Mouse (Mus musculus) granulocyte monocyte progenitor cell, adult 5-6 weeks (primary cell): ENCODE data around the gene Trim54. TPM values are rescaled to one million over a fixed set of nuclear protein-coding genes. Genes with fewer than 3 reads are reported as not detected.

ENCODE experiments used
- ATAC-seq: replicated peaks from 2 replicates; pipeline ENCODE4 v1.8.0; 2016; ENCODE audit warnings: mild to moderate bottlenecking, moderate TSS enrichment, inconsistent platforms; ENCODE audit not compliant: poor library complexity, severe bottlenecking
- total RNA-seq, 2 experiments: library from RNA; stranded (forward) in 1 of 2; stranded (reverse) in 1 of 2; fragments of 200-712, 200-1000 nt in 1 of 2; fragments of >200 nt in 1 of 2; fragmentation: Nextera tagmentation in 1 of 2; gene quantifications; 2 replicates each; pipeline ENCODE4 v1.2.3; 2014 to 2017

The Trim54 gene
- total RNA-seq, 2 experiments from 2014 or later: not detected

DNA sequence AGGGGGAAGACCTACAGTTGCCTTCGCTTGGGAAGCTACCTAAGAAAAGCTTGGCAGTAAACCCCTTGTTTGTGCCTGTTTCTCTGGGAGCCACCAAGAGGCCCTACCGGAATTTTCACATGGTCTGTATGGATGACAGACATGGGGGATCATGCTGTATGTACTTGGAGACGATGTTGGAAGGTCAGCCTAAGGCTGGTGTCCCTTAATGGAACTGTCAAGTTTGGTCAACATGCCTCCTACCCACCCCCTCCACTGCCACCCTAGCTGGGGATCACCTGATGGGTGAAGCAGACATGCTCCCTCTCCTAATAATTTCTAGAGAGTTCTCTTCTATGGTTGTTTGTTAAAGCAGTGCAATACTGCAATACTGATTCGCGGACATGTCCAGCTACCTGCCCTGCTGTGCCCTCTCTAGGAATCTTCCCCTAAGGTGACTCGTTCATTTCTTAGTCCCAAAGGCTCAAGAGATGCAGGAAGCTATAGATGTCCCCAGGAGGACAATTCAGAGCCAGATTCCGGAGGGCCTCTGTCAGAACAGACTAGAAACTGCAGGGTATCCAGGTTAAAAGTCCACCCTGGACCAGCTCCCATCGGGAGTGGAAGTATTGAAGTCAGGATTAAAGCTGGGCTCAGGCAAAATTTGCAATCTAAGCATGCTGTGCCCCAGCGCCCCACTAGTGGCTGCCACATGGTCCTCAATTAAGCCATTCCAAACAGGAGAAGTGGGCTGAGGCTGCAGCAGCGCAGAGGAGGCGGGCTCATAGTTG, 20.6 kb upstream of the Trim54 start:
- no peak for ATAC-seq

DNA sequence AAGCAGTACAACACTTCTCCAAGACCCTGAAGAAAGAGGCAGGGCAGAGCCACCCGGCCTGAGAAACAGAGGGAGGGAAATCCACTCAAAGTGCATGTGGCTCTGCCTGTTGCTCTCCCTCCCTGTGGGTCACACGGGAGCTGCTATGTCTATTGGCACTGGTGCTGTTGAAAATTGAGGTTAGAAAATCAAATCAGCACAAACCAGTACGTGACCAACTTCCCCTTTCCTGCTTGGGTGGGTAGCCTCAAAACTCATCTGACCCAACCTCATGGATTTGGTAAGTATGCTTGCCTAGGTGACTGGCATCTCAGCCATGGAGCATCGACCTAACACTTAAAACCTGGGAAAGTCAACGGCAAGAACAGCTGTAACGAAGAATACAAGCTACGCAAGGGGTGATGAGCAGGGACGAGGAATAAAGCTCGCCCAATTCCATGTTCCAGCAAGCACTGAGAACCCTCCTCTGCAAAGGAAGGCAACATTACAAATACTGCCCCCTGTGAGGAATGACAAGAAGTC, 10.6 kb upstream of the Trim54 start, which contains the start of gene Dnajc5g:
Gene Dnajc5g (plus strand): TSS at position 472 of the 522 bp plus-strand sequence.
- ATAC-seq: peak; percentile 55

DNA sequence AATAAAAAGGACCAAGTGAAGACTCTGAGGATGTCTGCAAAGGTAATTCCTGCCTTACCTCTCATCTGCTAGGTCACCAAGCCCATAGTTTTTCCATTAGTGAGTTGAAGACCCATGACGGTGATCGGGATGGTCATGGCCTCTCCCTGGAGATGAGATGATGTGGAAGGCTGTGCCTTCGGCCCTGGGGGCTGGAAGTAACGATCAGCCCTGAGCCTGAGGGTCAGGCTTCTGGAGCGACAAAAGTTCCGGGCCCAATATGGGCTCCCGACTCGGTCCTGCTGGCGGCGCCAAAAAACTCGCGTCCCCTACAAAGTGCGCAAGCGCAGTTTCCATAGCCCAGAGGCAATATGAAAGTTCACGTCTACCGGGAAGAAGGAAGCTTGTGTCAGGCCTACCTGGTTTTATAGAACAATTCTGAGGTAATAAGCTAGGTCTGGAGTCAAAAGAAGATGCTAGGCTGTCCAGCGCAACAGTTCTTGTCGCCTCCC, 8.5 kb upstream of the Trim54 start, which contains the start of gene Slc30a3:
Gene Slc30a3 (minus strand): TSS at position 238 of the 491 bp plus-strand sequence.
- ATAC-seq: no peak

DNA sequence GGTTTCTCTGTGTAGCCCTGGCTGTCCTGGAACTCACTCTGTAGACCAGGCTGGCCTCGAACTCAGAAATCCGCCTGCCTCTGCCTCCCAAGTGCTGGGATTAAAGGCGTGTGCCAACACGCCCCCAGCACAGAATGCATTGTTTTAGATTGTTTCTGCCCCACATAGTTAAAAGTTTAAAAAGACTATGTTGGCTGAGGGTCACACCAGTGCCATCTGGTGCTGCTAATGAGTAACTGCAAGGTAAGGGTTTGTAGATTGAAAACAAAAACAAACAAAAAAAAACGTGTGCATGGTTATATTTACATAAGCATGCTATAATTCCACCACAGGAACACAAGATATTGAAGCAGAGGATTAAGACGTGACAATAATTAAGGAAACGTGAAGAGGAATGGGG, 5.7 kb upstream of the Trim54 start:
- ATAC-seq: no peak

DNA sequence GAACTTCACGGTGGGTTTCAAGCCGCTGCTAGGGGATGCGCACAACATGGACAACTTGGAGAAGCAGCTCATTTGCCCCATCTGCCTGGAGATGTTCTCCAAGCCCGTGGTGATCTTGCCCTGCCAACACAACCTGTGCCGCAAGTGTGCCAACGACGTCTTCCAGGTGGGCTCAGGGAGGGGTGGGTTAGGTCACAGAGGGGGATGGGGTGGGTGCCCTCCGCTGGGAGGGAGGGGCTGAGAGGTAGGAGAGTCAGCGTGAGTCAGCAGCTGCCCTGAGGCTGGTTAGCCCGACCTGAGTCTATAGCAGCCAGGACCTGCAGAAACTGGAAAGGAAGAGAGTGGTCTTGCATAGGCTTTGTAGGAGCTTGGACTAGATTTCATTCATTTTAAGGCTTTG, 400 bp downstream of the Trim54 start:
- no peak for ATAC-seq

DNA sequence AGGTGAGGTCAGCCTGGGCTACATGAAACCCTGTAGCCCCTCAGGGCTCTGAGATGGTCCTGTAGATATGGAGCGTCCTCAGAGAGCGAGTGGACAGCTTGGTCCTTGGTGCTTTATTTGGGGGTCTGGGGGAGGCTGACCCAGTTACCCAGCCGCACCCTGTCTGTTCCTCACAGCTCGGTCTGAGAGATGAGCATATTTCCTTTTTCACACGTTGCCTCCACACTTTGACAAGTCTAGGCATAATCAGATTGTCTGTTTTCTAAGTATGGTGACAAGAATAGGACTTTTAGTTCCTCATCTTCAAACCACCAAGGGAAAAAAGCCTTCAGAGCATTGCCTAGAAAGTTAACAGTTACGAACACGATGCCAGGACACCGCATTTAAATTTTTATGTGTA, 4.6 kb downstream of the Trim54 start:
- ATAC-seq: no peak

DNA sequence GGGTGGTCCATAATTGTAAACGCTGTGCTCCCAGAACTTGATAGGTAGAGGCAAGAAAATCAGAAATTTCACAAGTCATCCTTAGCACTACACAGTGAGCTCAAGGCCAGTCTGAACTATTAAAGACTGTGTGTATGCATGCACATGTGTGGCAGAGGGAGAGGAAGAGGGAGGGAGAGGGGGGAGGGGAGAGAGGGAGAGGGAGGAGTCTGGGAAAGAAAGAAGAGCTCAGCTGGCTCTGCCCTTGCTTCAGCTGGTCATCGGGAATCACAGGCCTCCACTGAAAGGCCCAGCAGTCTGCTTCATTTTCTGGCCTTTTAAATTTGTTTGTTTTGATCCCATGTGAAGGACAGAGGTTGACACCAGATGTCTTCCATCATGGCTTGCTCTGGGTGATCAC, 7.0 kb downstream of the Trim54 start:
- ATAC-seq: no peak

DNA sequence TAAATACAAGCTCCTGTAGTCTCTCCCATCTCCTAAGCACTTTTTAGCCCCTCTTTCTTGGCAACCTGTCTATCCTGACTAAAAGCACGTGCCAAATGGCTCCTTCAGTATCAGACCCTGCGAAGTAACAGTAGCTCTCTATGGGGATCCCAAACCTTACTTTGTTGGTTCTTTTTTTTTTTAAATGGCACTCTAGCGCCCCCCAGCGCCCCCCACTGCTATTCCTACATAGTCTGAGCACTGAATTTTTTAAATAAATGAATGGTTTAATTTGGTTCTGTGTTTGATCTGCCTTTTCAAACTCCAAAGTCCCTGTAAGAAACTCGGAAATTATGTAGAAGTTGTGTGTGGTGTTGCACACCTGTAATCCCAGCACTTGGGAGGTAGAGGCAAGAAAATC, 9.5 kb downstream of the Trim54 start:
- ATAC-seq: no peak

DNA sequence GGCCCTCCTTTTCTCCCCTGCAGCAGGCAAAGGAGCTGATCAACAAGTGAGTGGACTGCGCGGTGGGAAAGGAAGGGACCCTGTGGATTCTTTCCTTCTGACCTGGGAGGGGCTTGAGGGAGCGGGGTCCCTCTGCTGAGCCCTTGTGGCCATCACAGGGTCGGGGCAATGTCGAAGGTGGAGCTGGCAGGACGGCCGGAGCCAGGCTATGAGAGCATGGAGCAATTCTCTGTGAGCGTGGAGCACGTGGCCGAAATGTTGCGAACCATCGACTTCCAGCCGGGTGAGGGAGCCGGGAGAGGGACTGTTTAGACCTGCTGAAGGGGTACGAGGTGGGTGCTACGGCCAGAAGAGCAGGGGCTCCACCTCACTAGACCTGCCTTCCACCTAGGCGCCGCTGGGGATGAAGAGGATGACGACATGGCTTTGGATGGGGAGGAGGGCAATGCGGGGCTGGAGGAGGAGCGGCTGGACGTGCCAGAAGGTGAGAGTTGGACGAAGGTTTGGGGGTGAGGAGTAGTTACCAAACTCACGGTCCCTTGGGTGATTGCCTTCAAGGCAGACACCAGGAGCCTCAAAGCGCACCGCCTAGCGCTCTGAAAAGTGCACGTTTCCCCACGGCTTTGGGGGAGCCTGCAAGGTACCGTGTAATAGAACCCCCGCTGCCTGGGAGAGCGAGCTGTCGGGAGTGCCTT, 20.4 kb downstream of the Trim54 start:
- ATAC-seq: no peak

DNA sequence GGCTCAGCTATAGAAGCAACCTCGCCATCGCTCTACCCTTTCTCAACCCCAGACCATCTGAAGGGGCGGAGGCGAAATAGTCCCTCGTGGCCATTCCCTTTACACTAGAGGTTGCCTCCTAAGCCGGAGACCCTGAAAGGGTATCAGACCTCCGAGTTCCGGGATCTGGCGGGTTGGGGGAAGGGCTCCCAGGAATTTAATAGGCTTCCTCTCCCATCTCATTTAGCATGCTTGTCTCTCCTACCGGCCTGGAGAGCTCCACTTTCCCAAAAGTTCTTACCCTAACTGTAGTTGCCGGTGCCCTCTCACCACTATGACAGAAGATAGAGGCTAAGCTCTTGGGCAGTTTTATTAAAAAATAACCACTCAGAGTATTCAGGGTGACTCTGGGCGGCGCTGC, 21.1 kb downstream of the Trim54 start:
- no peak for ATAC-seq

DNA sequence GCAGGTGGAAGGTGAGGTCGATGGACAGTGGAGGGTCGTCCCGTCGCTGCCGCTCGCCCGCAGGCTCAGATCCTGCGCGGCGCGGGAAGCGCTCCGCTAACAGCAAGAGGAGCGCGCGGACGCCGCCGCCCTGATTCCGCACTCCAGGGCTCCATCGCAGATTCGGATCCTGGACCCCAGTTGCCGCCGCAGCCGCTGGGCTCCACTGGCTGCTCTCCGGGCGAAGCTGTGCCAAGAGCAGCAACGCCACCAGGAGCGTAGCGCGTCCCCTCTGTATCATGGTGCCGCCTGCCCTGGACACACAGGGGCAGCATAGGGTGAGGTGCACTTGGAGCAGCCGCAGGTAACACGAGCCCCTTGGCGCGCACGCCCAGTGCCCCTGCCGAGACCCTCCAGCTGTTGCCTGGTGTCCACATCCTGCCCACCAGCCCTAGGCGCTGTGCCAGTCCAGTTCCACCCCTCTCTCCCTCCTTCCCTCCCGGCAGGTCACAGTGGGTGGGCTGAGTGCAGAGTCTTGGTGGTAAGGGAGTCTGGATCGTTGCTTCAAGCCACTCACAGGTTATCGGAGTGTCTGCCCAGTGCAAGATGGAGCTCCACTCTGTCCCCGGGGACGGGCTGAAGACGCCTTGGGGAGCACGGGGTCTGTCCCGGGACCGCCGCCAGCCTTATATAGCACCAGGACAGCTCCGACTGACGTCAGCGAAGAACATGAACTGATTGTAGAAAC, 21.9 kb downstream of the Trim54 start, which contains the start of gene Ucn:
Gene Ucn (minus strand): TSS at position 589 of the 727 bp plus-strand sequence.
- peak; percentile 25 for ATAC-seq

DNA sequence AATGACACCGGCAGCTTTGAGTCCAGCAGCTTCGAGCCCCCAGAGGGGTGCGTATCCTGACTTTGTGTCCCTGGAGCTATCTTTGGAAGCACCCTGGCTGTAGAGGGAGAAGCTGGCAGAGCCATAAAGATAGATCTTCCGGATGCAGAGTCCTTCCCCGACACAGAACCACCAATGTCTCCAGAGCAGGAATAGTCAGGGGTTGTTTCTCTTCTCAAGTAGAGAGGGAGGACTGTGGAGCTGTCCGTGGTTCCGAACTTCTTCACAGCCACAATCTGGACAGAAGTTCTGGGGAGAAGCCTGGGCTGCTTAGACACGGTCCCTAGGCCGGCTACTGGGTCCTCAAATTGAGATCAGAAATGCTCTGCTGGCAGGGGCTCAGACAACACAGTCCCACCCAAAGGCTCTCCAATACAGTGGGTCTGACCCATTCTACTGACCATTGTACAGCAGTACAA, 22.5 kb downstream of the Trim54 start:
- 0 out of 2 replicates have a peak, but pooled peaks have one; percentile 20 for ATAC-seq

DNA sequence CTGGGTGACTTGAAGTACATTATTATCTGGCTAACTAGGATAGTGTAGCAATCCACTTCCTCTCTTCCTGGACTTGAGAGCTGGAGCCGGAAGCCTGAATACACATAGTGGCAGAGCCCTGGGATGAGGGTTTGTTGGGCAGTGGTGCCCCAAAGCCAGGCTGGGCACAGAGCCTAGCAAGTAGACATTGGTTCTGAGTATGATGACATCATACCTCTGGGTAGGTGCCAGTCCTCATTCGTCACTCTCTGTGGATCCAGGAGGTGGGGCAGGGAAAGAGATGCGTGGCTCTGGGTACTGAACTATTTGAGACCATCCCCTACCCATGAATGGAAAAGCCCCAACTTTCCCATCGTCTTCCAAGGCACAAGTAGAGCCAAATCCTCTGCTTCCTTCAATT, 33.3 kb downstream of the Trim54 start:
- ATAC-seq: no peak

DNA sequence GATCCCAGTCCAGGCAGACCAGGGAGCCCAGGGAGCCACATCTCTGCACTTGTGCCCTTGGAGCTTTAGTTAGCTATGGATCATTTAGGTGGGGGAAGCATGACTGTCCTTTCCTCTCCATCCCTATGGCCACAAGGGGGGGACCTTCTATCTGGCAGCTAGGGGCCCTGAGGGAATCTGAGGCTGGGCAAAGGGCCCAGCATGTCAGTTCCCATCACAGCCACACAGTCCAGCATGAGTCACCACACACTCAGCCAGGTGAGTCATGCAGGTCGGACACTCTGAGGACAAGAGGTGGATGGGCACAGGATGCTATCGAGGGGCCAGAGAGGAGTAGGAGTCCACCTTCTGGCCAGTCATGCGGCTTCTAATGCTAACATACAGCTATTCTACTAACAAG, 35.2 kb downstream of the Trim54 start:
- no peak for ATAC-seq

DNA sequence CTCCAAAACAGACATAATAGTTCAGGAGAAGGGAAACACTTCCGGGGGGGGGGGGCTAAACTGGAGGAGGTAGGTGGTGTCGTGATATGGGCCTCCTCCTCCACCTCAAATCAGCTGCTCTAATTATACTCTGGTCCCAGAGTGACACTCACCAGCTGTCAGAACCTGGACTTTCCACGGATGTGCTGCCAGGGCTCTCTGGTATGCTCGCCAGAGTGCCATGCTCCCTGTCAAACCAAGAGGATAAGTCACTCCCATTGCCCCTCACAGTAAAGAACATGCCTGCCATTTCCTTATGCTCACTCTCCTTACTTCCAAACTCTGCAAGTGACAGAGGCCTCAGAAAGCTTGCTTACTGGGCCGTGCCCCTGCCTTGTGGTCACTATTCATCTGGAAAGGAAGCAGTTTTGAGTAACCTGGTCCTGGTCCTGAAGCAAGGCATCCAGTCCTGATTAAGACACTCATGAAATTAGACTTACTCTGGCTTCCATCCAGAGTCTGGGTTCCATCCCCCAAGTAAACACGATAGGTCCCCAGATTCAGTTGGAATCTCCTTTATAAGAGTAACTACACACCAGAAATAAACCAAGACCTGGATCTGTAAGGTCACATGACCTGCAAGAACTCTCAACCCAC, 37.1 kb downstream of the Trim54 start:
- peak; percentile 10 for ATAC-seq

DNA sequence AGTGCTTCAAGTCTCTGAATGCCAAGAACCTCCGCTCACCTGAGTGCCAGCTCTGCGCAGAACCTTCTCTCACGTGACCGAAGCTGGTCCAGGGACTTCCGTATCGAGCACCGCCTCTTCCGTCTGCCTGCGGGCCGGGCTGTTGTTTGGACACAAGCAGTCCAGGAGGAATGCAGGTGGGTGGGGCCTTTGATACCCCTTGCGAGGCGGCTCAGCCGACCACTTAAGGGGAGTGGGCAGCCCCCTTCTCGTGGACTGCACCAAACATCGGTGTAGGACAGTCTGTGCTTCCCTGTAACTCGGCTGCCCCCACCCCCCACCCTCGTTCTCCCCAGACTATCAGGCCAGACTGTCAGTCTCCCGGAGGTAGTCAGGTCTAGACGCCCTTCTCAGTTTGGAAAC, 37.6 kb downstream of the Trim54 start, which contains the start of gene Mpv17:
Gene Mpv17 (minus strand): TSS at position 100 of the 402 bp plus-strand sequence.
- peak; percentile 88 for ATAC-seq

DNA sequence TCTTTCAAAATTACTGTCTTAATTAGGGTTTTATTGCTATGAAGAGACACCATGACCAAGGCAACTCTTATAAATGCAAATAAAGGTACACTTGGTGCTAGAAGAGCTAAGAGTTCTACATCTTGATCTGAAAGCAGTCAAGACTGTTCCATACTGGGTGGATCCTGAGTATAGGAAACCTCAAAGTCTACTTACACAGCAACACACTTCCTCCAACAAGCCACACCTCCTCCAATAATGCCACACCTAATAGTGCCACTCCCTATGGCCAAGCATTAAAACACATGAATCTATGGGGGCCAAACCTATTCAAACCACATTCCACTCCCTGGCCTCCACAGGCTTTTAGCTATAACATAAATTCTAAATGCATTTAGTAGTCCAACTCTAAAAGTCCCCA, 46.0 kb downstream of the Trim54 start:
- no peak for ATAC-seq

DNA sequence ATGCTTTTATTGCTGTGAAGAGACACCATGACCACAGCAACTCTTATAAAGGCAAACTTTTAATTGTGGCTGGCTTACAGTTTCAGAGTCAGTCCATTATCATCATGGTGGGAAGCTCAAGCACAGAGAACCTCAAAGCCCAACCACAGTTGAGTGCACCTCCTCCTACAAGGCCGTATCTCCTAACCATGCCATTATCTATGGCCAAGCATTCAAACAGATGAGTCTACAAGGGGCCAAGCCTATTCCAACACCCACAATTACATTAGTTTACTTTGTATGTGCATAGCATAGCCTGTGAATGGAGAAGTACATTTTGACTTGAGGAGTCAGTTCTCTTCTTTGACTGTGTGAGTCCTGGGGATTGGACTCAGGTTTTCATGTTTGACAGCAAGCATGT, 48.4 kb downstream of the Trim54 start:
- ATAC-seq: no peak

DNA sequence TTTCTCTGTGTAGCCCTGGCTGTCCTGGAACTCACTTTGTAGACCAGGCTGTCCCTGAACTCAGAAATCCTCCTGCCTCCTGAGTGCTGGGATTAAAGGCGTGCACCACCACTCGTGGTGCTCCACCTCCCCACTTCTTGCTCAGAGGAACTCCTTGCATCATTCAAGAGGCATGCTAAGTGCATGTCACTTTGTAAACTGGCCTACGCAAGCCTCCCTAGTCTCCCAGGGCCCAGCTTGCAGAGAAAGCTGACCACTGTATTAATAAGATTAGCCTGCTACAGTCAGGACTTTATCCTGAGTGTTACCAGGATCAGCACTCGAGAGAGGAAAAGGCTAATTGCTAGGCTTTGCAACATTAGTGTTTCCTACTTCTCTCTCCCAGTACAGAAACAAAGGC, 52.1 kb downstream of the Trim54 start:
- ATAC-seq: no peak

DNA sequence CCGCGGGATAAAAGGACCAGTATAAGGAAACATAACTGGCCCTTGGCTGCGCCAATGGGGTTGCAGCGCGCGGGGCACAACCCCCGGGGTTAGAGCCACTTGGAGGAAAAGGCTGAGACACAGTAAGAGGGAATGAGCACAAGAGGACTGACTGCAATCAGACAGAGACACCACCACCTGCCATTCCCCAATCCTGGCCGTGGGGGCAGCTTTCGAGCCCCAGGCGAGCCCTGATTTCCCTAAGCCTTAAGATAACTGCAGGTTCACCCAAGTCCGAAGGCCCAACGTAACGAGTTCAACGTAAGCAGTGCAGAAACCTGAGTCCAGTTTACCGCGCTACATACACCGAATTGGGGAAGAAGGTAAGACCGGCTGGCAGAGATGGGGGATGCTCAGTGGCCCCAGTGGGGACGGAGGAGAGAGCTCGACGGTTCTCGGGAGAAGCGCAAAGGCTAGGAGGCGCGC, 62.8 kb downstream of the Trim54 start:
- peak; percentile 69 for ATAC-seq
